Mouse (Mus musculus): ENCODE measurements at regions not wholly inside any gene's neighbourhood (a gene's known extent, or its start where the extent isn't known, plus 50 kb on each side); places are given as distances from the start of the nearest gene placed in this dataset.

GRCm38 (mm10) chr1:194026958-194027692 is 590.9 kb upstream of the Plxna2 start:
- no peak overlapping the region for H3K4me3 ChIP-seq
- H3K4me2 ChIP-seq (ENCODE audit: low read depth), result no peak overlapping the region
- H3K27me3 ChIP-seq (ENCODE audit: control insufficient read depth, insufficient read depth, insufficient read length), result no peaks in the 10 kb centered on the region
- H3K36me3 ChIP-seq (ENCODE audit: control insufficient read depth, insufficient read depth), result no peaks in the 10 kb centered on the region
- H3ac ChIP-seq (ENCODE audit: control insufficient read depth, insufficient read length), result no peak overlapping the region
- no peaks in the 10 kb centered on the region for H3K79me2 ChIP-seq (ENCODE audit: control insufficient read depth, insufficient read depth)
- TF ChIP-seq TCF3 (IDR thresholded peaks at IDR 0.05; ENCODE audit: insufficient read length, low read depth) (no peak), USF1 (IDR thresholded peaks at IDR 0.05; ENCODE audit: low read depth) (no peak), MYOG (IDR thresholded peaks at IDR 0.05; ENCODE audit: control insufficient read depth in 1 of 3, insufficient read depth in 1 of 3, insufficient read length in 2 of 3, low read depth in 2 of 3) (no peak), POLR2AphosphoS2 (IDR thresholded peaks at IDR 0.05; ENCODE audit: insufficient read length, low read depth) (no peak), TCF12 (IDR thresholded peaks at IDR 0.05; ENCODE audit: insufficient read depth, poor library complexity, severe bottlenecking) (no peak), REST (IDR thresholded peaks at IDR 0.05; ENCODE audit: insufficient read depth, insufficient read length) (no peak), POLR2A (IDR thresholded peaks at IDR 0.05; ENCODE audit: insufficient read length, low read depth) (no peak)

DNA sequence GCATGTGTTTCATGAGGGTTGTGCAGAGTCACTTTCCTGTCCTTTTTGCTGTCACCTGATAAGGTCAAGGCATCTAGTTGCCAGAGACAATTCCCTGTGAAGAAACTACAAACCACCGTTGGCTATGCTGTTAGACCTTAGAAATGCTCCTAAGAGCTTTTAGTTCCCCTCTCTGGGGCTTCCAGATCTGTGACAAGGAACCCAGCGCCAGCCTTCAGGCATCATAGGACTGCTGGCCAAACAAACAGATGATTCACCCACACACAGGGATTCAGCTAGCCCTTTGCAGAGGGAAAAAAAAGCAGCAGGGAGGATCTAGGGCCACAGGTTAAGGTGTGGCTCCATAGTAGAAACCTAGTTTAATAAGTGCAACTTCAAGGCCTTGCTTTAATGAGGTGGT is 591.8 kb upstream of the Plxna2 start:
- H3K4me2 ChIP-seq (ENCODE audit: low read depth), result no peak overlapping the region
- H3K36me3 ChIP-seq (ENCODE audit: control insufficient read depth, insufficient read depth), result no peaks in the 10 kb centered on the region
- TF ChIP-seq SRF (IDR thresholded peaks at IDR 0.05; ENCODE audit: control insufficient read depth, insufficient read length, low read depth), result no peak
- no peak for TF ChIP-seq REST (IDR thresholded peaks at IDR 0.05; ENCODE audit: insufficient read depth, insufficient read length)
- TF ChIP-seq E2F4 (IDR thresholded peaks at IDR 0.05; ENCODE audit: insufficient read depth), result no peak
- TF ChIP-seq POLR2A (IDR thresholded peaks at IDR 0.05; ENCODE audit: insufficient read length, low read depth), result no peak
- TF ChIP-seq POLR2AphosphoS2 (IDR thresholded peaks at IDR 0.05; ENCODE audit: insufficient read length, low read depth), result no peak
- no peak for TF ChIP-seq USF1 (IDR thresholded peaks at IDR 0.05; ENCODE audit: low read depth)
- TF ChIP-seq TCF12 (IDR thresholded peaks at IDR 0.05; ENCODE audit: insufficient read depth, poor library complexity, severe bottlenecking), result no peak
- TF ChIP-seq TCF3 (IDR thresholded peaks at IDR 0.05; ENCODE audit: insufficient read length, low read depth), result no peak
- no peak for TF ChIP-seq MYOG (IDR thresholded peaks at IDR 0.05; ENCODE audit: control insufficient read depth in 1 of 3, insufficient read depth in 1 of 3, insufficient read length in 2 of 3, low read depth in 2 of 3)
- TF ChIP-seq CEBPB (IDR thresholded peaks at IDR 0.05; ENCODE audit: insufficient read depth, poor library complexity, severe bottlenecking), result no peak
- no peak for TF ChIP-seq MAX (IDR thresholded peaks at IDR 0.05; ENCODE audit: low read depth)
- no peak for TF ChIP-seq MYOD1 (IDR thresholded peaks at IDR 0.05; ENCODE audit: control insufficient read depth in 1 of 3, insufficient read length in 2 of 3, low read depth in 2 of 3)
- H3K4me3 ChIP-seq, result no peak overlapping the region
- no peak overlapping the region for H3ac ChIP-seq (ENCODE audit: control insufficient read depth, insufficient read length)
- H3K79me2 ChIP-seq (ENCODE audit: control insufficient read depth, insufficient read depth), result no peaks in the 10 kb centered on the region
- H3K27me3 ChIP-seq (ENCODE audit: control insufficient read depth, insufficient read depth, insufficient read length), result no peaks in the 10 kb centered on the region

DNA sequence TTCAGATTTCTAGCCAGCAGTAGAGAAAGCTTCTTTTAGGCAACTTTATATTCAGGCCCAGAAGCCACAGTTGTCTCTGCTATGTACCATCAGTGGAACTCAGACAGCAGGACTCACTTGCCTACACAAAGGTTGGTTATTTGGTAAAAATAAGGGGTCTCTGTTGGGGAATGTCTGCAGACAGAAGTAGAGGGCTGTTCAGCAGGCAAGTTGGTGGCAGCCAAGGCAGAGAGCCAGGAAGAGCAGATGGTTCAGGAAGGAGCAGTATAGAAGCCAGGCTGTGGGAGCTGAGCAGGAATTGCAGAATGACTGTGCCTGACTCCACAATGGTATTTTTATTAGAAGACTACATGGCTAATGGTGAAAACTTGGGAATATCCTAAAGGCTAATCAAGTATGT is 598.7 kb upstream of the Plxna2 start:
- TF ChIP-seq POLR2AphosphoS2 (IDR thresholded peaks at IDR 0.05; ENCODE audit: insufficient read length, low read depth) (no peak), TCF12 (IDR thresholded peaks at IDR 0.05; ENCODE audit: insufficient read depth, poor library complexity, severe bottlenecking) (no peak), MYOD1 (IDR thresholded peaks at IDR 0.05; ENCODE audit: control insufficient read depth in 1 of 3, insufficient read length in 2 of 3, low read depth in 2 of 3) (no peak), MYOG (IDR thresholded peaks at IDR 0.05; ENCODE audit: control insufficient read depth in 1 of 3, insufficient read depth in 1 of 3, insufficient read length in 2 of 3, low read depth in 2 of 3) (no peak), POLR2A (IDR thresholded peaks at IDR 0.05; ENCODE audit: insufficient read length, low read depth) (no peak), REST (IDR thresholded peaks at IDR 0.05; ENCODE audit: insufficient read depth, insufficient read length) (no peak), USF1 (IDR thresholded peaks at IDR 0.05; ENCODE audit: low read depth) (no peak), CEBPB (IDR thresholded peaks at IDR 0.05; ENCODE audit: insufficient read depth, poor library complexity, severe bottlenecking) (no peak), TCF3 (IDR thresholded peaks at IDR 0.05; ENCODE audit: insufficient read length, low read depth) (no peak), MAX (IDR thresholded peaks at IDR 0.05; ENCODE audit: low read depth) (no peak), SRF (IDR thresholded peaks at IDR 0.05; ENCODE audit: control insufficient read depth, insufficient read length, low read depth) (no peak), E2F4 (IDR thresholded peaks at IDR 0.05; ENCODE audit: insufficient read depth) (no peak)
- H3ac ChIP-seq (ENCODE audit: control insufficient read depth, insufficient read length), result no peak overlapping the region

DNA sequence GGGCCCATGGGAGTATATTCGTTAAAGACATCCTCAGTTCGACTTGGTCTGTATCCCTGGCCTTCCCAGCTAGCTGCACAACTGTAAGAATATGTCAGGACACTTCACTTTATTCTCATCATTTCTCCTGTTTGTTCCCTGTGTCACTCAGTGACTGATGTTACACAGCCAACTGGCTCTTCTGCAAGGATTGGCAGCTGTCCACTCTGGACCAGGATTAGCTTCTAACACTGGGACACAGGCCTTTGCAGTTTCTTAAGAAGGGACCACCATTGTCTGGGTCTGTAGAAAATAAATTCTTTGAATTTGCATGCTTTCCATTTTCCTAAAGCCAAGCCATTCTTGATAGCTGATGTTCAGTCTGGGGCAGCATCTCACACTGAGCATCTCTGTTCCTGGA is 622.1 kb upstream of the Camk1g start:
- H3K36me3 ChIP-seq (ENCODE audit: control insufficient read depth, insufficient read depth), result no peaks in the 10 kb centered on the region
- no peak overlapping the region for H3ac ChIP-seq (ENCODE audit: control insufficient read depth, insufficient read length)
- no peak overlapping the region for H3K4me2 ChIP-seq (ENCODE audit: low read depth)
- H3K27me3 ChIP-seq (ENCODE audit: control insufficient read depth, insufficient read depth, insufficient read length), result no peaks in the 10 kb centered on the region
- H3K4me3 ChIP-seq, result no peak overlapping the region
- TF ChIP-seq POLR2AphosphoS2 (IDR thresholded peaks at IDR 0.05; ENCODE audit: insufficient read length, low read depth), result no peak
- TF ChIP-seq SRF (IDR thresholded peaks at IDR 0.05; ENCODE audit: control insufficient read depth, insufficient read length, low read depth), result no peak
- no peak for TF ChIP-seq TCF3 (IDR thresholded peaks at IDR 0.05; ENCODE audit: insufficient read length, low read depth)
- TF ChIP-seq MYOD1 (IDR thresholded peaks at IDR 0.05; ENCODE audit: control insufficient read depth in 1 of 3, insufficient read length in 2 of 3, low read depth in 2 of 3), result no peak
- TF ChIP-seq CEBPB (IDR thresholded peaks at IDR 0.05; ENCODE audit: insufficient read depth, poor library complexity, severe bottlenecking), result no peak
- no peak for TF ChIP-seq TCF12 (IDR thresholded peaks at IDR 0.05; ENCODE audit: insufficient read depth, poor library complexity, severe bottlenecking)
- TF ChIP-seq MAX (IDR thresholded peaks at IDR 0.05; ENCODE audit: low read depth), result no peak
- TF ChIP-seq USF1 (IDR thresholded peaks at IDR 0.05; ENCODE audit: low read depth), result no peak
- TF ChIP-seq MYOG (IDR thresholded peaks at IDR 0.05; ENCODE audit: control insufficient read depth in 1 of 3, insufficient read depth in 1 of 3, insufficient read length in 2 of 3, low read depth in 2 of 3), result no peak
- TF ChIP-seq REST (IDR thresholded peaks at IDR 0.05; ENCODE audit: insufficient read depth, insufficient read length), result no peak
- TF ChIP-seq POLR2A (IDR thresholded peaks at IDR 0.05; ENCODE audit: insufficient read length, low read depth), result no peak
- no peak for TF ChIP-seq E2F4 (IDR thresholded peaks at IDR 0.05; ENCODE audit: insufficient read depth)
- no peaks in the 10 kb centered on the region for H3K79me2 ChIP-seq (ENCODE audit: control insufficient read depth, insufficient read depth)

More for the DNA sequence above, 598.7 kb upstream of the Plxna2 start:
- Histone ChIP-seq H3K4me3 (no peak overlapping the region), H3K79me2 (ENCODE audit: control insufficient read depth, insufficient read depth) (no peaks in the 10 kb centered on the region), H3K27me3 (ENCODE audit: control insufficient read depth, insufficient read depth, insufficient read length) (no peaks in the 10 kb centered on the region), H3K36me3 (ENCODE audit: control insufficient read depth, insufficient read depth) (no peaks in the 10 kb centered on the region), H3K4me2 (ENCODE audit: low read depth) (no peak overlapping the region)

Data from myocyte (in vitro differentiated cells).